Mouse (Mus musculus): ENCODE results near the gene Ddit4. TPM values are rescaled to one million over a fixed set of nuclear protein-coding genes. Genes with fewer than 3 reads are reported as not detected.

Gene Ddit4
- polyA plus RNA-seq, 1 experiment from 2014 or later: 28.1 TPM

- Histone ChIP-seq H3K27ac (ENCODE audit: low read length) (no peak overlapping the region), H3K4me2 (replicated peaks; ENCODE audit: low read depth, low read length) (no peak overlapping the region), H3K9ac (replicated peaks; ENCODE audit: low read depth) (no peak overlapping the region), H3K9me3 (ENCODE audit: low read length) (no peaks in the 10 kb centered on the region), H3K36me3 (ENCODE audit: insufficient read depth, low read length) (no peaks in the 10 kb centered on the region), H3K4me1 (ENCODE audit: insufficient read depth, low read depth, low read length) (no peaks in the 10 kb centered on the region), H3K27me3 (replicated peaks; ENCODE audit: insufficient read depth, low read length) (no peaks in the 10 kb centered on the region), H3K4me3 (ENCODE audit: low read depth, low read length) (no peak overlapping the region)
- TF ChIP-seq CTCF (IDR thresholded peaks at IDR 0.05) (no peak), EP300 (IDR thresholded peaks at IDR 0.05) (peak; percentile 80)
- WGBS: 64% methylated on average over 6 of the region's 6 CpGs
- ATAC-seq (peak; percentile 57), DNase-seq (ENCODE audit: low spot score) (peak; percentile 64)
Observed at GRCm38 (mm10) chr10:59932521-59932920, 19.1 kb downstream of the Ddit4 start.

- whole genome bisulfite sequencing: 32% methylated on average over 10 of the region's 10 CpGs
- H3K9ac ChIP-seq (replicated peaks; ENCODE audit: low read depth): no peak overlapping the region
- TF ChIP-seq EP300 (IDR thresholded peaks at IDR 0.05) (no peak), CTCF (IDR thresholded peaks at IDR 0.05) (no peak)
- DNase-seq (ENCODE audit: low spot score): peak; percentile 54
- H3K4me3 ChIP-seq (ENCODE audit: low read depth, low read length): no peak overlapping the region
- no peaks in the 10 kb centered on the region for H3K4me1 ChIP-seq (ENCODE audit: insufficient read depth, low read depth, low read length)
- H3K4me2 ChIP-seq (replicated peaks; ENCODE audit: low read depth, low read length): no peak overlapping the region
- peak; percentile 39; the same call in 1 of the 2 replicates for ATAC-seq
- no peaks in the 10 kb centered on the region for H3K36me3 ChIP-seq (ENCODE audit: insufficient read depth, low read length)
- no peak overlapping the region for H3K27ac ChIP-seq (ENCODE audit: low read length)
- H3K27me3 ChIP-seq (replicated peaks; ENCODE audit: insufficient read depth, low read length): no peaks in the 10 kb centered on the region
- H3K9me3 ChIP-seq (ENCODE audit: low read length): no peaks in the 10 kb centered on the region
Observed at GRCm38 (mm10) chr10:59930996-59931395, 20.6 kb downstream of the Ddit4 start.

DNA sequence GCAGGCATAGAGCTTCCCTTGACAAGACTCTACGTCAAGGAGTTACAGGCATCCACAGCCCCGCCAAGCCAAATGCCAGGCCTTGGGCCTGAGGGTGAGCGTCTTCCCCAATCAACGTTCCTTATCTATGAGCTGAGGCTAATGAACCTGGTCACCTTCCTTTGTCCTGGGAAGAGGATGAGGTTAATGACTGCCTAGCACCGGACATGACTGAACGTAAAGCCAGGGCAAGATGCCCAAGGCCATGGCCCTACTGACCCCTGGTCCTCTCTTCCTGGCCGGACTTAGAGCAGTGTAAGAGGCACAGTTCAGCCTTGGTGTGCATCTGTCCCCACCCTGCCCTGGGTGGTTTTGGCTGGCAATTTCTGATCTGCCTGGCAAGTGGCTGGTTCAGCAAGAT is 22.4 kb downstream of the Ddit4 start:
- 74% methylated on average over 7 of the region's 7 CpGs for WGBS
- H3K27ac ChIP-seq (ENCODE audit: low read length): no peak overlapping the region
- no peaks in the 10 kb centered on the region for H3K27me3 ChIP-seq (replicated peaks; ENCODE audit: insufficient read depth, low read length)
- TF ChIP-seq CTCF (IDR thresholded peaks at IDR 0.05): no peak
- TF ChIP-seq EP300 (IDR thresholded peaks at IDR 0.05): no peak
- H3K36me3 ChIP-seq (ENCODE audit: insufficient read depth, low read length): no peaks in the 10 kb centered on the region
- ATAC-seq: peak; percentile 15; the same call in 1 of the 2 replicates
- DNase-seq (ENCODE audit: low spot score): no peak
- H3K4me1 ChIP-seq (ENCODE audit: insufficient read depth, low read depth, low read length): no peaks in the 10 kb centered on the region
- no peak overlapping the region for H3K4me3 ChIP-seq (ENCODE audit: low read depth, low read length)
- no peak overlapping the region for H3K4me2 ChIP-seq (replicated peaks; ENCODE audit: low read depth, low read length)
- no peaks in the 10 kb centered on the region for H3K9me3 ChIP-seq (ENCODE audit: low read length)
- no peak overlapping the region for H3K9ac ChIP-seq (replicated peaks; ENCODE audit: low read depth)

- DNase-seq (ENCODE audit: low spot score) (peak; percentile 69), ATAC-seq (no peak)
- Histone ChIP-seq H3K27me3 (replicated peaks; ENCODE audit: insufficient read depth, low read length) (no peaks in the 10 kb centered on the region), H3K4me3 (ENCODE audit: low read depth, low read length) (no peak overlapping the region), H3K9me3 (ENCODE audit: low read length) (no peaks in the 10 kb centered on the region), H3K4me1 (ENCODE audit: insufficient read depth, low read depth, low read length) (peaks cover 20% of the 10 kb centered on the region; the same call in 1 of the 2 replicates), H3K4me2 (replicated peaks; ENCODE audit: low read depth, low read length) (no peak overlapping the region), H3K9ac (replicated peaks; ENCODE audit: low read depth) (no peak overlapping the region), H3K27ac (ENCODE audit: low read length) (0 out of 2 replicates have a peak overlapping the region, but pooled peaks have one; percentile 21), H3K36me3 (ENCODE audit: insufficient read depth, low read length) (no peaks in the 10 kb centered on the region)
- TF ChIP-seq CTCF (IDR thresholded peaks at IDR 0.05): no peak
- no peak for TF ChIP-seq EP300 (IDR thresholded peaks at IDR 0.05)
- 30% methylated on average over 3 of the region's 3 CpGs for WGBS
Observed at GRCm38 (mm10) chr10:59924305-59924704, 27.3 kb downstream of the Ddit4 start.

GRCm38 (mm10) chr10:59923493-59923892 is 28.1 kb downstream of the Ddit4 start:
- H3K27me3 ChIP-seq (replicated peaks; ENCODE audit: insufficient read depth, low read length): no peaks in the 10 kb centered on the region
- no peak overlapping the region for H3K4me3 ChIP-seq (ENCODE audit: low read depth, low read length)
- no peak overlapping the region for H3K27ac ChIP-seq (ENCODE audit: low read length)
- no peak for DNase-seq (ENCODE audit: low spot score)
- H3K4me1 ChIP-seq (ENCODE audit: insufficient read depth, low read depth, low read length): peaks cover 22% of the 10 kb centered on the region; the same call in 1 of the 2 replicates
- 78% methylated on average over 2 of the region's 2 CpGs for WGBS
- TF ChIP-seq EP300 (IDR thresholded peaks at IDR 0.05): no peak
- no peak for TF ChIP-seq CTCF (IDR thresholded peaks at IDR 0.05)
- no peaks in the 10 kb centered on the region for H3K9me3 ChIP-seq (ENCODE audit: low read length)
- no peak overlapping the region for H3K4me2 ChIP-seq (replicated peaks; ENCODE audit: low read depth, low read length)
- no peaks in the 10 kb centered on the region for H3K36me3 ChIP-seq (ENCODE audit: insufficient read depth, low read length)
- no peak overlapping the region for H3K9ac ChIP-seq (replicated peaks; ENCODE audit: low read depth)
- no peak for ATAC-seq

- TF ChIP-seq CTCF (IDR thresholded peaks at IDR 0.05) (peak; percentile 63), EP300 (IDR thresholded peaks at IDR 0.05) (peak; percentile 91)
- peak; percentile 76 for ATAC-seq
- WGBS: 4% methylated on average over 33 of the region's 33 CpGs
Observed at GRCm38 (mm10) chr10:59920810-59921681, 30.6 kb downstream of the Ddit4 start.

More at GRCm38 (mm10) chr10:59920810-59921681, 30.6 kb downstream of the Ddit4 start:
- peak overlapping the region; percentile 24 for H3K4me3 ChIP-seq (ENCODE audit: low read depth, low read length)
- H3K4me2 ChIP-seq (replicated peaks; ENCODE audit: low read depth, low read length): peak overlapping the region; percentile 58
- DNase-seq (ENCODE audit: low spot score): peak; percentile 89
- H3K4me1 ChIP-seq (ENCODE audit: insufficient read depth, low read depth, low read length): peaks cover 29% of the 10 kb centered on the region; the same call in 1 of the 2 replicates
- H3K36me3 ChIP-seq (ENCODE audit: insufficient read depth, low read length): no peaks in the 10 kb centered on the region
- H3K9me3 ChIP-seq (ENCODE audit: low read length): no peaks in the 10 kb centered on the region
- H3K9ac ChIP-seq (replicated peaks; ENCODE audit: low read depth): peak overlapping the region; percentile 34; the same call in 1 of the 2 replicates
- no peaks in the 10 kb centered on the region for H3K27me3 ChIP-seq (replicated peaks; ENCODE audit: insufficient read depth, low read length)
- peak overlapping the region; percentile 79 for H3K27ac ChIP-seq (ENCODE audit: low read length)

Data from lung, postnatal 0 days (tissue).